ENCODE assay signal across 8 mouse cellular contexts in the genomic region with DNA sequence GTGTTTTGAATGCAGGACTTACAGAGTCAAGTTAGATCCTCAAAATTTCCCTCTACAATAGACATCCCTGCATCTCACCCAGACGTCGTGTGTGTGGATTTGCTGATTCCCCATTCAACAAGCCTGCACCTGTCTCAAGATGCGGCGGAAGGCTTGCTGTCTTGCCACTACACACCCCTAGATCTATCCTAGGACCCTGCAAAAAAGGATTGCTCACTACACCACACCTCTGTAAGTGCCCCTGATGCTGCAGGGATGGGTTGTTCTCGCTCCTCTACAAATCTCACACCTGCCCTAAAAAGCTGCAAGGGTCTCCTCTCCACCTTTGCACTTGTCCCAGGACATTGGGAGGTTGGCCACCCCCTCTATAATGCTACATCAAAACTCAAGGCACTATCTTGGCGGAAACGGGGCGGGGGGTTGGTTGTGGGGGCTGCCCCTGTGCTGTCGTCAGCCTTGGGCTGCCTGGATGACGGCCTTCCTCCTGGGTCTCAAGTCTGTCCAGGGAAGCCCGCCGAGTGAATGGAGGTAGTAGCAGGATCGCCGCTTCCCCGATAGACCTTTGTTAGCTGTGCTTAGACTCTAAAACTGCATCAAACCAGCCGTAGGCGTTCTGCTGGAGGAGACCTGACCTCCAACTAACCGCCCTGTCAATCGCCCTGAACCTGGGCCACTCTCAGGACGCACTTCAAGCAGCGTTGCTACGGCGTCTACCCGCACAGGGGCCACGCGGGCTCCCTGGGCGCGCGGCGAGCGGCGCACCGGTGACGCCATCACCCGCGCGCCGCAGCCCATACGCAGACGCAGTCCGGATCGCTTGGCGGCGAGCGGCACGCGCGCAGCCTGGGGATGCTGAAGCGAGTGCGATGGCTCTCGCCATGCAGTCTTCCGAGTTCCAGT. TPM values are rescaled to one million over a fixed set of nuclear protein-coding genes. Genes with fewer than 3 reads are reported as not detected.
A peak's percentile ranks its signal among the peaks of the same experiment; 100 is the strongest.
DNase-seq lines count a peak whose midpoint lies in the region; ATAC-seq lines count a peak whose summit lies in the region.

Gene Rrp1b, plus strand, starts transcription at position 492 of the 900 bp plus-strand sequence.
Gene Hsf2bp, minus strand, starts transcription at position 741 of the 900 bp plus-strand sequence.

- H3K27me3 ChIP-seq in embryonic facial prominence, embryonic 14.5 days (replicated peaks; ENCODE audit: control insufficient read depth, insufficient read depth, low read length) = no peaks in the 10 kb centered on the region
- no peaks in the 10 kb centered on the region for H3K27me3 ChIP-seq in heart, embryonic 10.5 days (ENCODE audit: insufficient read depth, poor library complexity, severe bottlenecking)
- no peaks in the 10 kb centered on the region for H3K27me3 ChIP-seq in kidney, embryonic 15.5 days
- H3K27me3 ChIP-seq in liver, embryonic 11.5 days (replicated peaks; ENCODE audit: control insufficient read depth, insufficient read depth, low read length) = no peaks in the 10 kb centered on the region
- H3K27me3 ChIP-seq in splenic B cell, adult 2 months (ENCODE audit: control insufficient read depth, insufficient read depth, low read length, poor library complexity, severe bottlenecking) = no peaks in the 10 kb centered on the region

- H3K4me2 ChIP-seq in embryonic facial prominence, embryonic 14.5 days (ENCODE audit: low read depth, low read length) = peak within 1 kb of the TSS; percentile 66
- peak within 1 kb of the TSS; percentile 75 for H3K4me2 ChIP-seq in kidney, embryonic 15.5 days
- H3K4me2 ChIP-seq in liver, embryonic 11.5 days = peak within 1 kb of the TSS; percentile 90

- H3K4me1 ChIP-seq in embryonic facial prominence, embryonic 14.5 days (ENCODE audit: control insufficient read depth, insufficient read depth, low read length) = peaks cover 13% of the 10 kb centered on the region
- H3K4me1 ChIP-seq in heart, embryonic 10.5 days = peaks cover 28% of the 10 kb centered on the region
- H3K4me1 ChIP-seq in kidney, embryonic 15.5 days = peaks cover 29% of the 10 kb centered on the region
- H3K4me1 ChIP-seq in liver, embryonic 11.5 days (replicated peaks; ENCODE audit: control insufficient read depth, insufficient read depth, low read length) = peaks cover 17% of the 10 kb centered on the region

- H3K36me3 ChIP-seq in embryonic facial prominence, embryonic 14.5 days (ENCODE audit: control insufficient read depth, insufficient read depth, low read length) = no peaks in the 10 kb centered on the region
- peaks cover 2% of the 10 kb centered on the region; the same call in 1 of the 2 replicates for H3K36me3 ChIP-seq in heart, embryonic 10.5 days
- peaks cover 9% of the 10 kb centered on the region; the same call in 1 of the 2 replicates for H3K36me3 ChIP-seq in kidney, embryonic 15.5 days
- H3K36me3 ChIP-seq in liver, embryonic 11.5 days (ENCODE audit: control insufficient read depth, insufficient read depth, low read length) = no peaks in the 10 kb centered on the region
- H3K36me3 ChIP-seq in splenic B cell, adult 2 months (ENCODE audit: control insufficient read depth, insufficient read depth, low read length, poor library complexity, severe bottlenecking) = no peaks in the 10 kb centered on the region

- peak within 1 kb of the TSS; percentile 68 for H3K4me3 ChIP-seq in embryonic facial prominence, embryonic 14.5 days (ENCODE audit: low read depth, low read length)
- peak within 1 kb of the TSS; percentile 93 for H3K4me3 ChIP-seq in heart, embryonic 10.5 days
- H3K4me3 ChIP-seq in kidney, embryonic 15.5 days (replicated peaks) = peak within 1 kb of the TSS; percentile 91
- peak within 1 kb of the TSS; percentile 93 for H3K4me3 ChIP-seq in liver, embryonic 11.5 days (ENCODE audit: low read depth, low read length)

- H3K27ac ChIP-seq in embryonic facial prominence, embryonic 14.5 days (replicated peaks; ENCODE audit: low read depth, low read length) = peak within 1 kb of the TSS; percentile 86
- peak within 1 kb of the TSS; percentile 93 for H3K27ac ChIP-seq in heart, embryonic 10.5 days
- peak within 1 kb of the TSS; percentile 84 for H3K27ac ChIP-seq in kidney, embryonic 15.5 days
- H3K27ac ChIP-seq in liver, embryonic 11.5 days (ENCODE audit: low read depth, low read length) = peak within 1 kb of the TSS; percentile 70

- 6% methylated on average over 35 of the region's 52 CpGs for WGBS in embryonic facial prominence, embryonic 14.5 days
- WGBS in heart, embryonic 10.5 days = 6% methylated on average over 52 of the region's 52 CpGs
- WGBS in kidney, embryonic 15.5 days = 5% methylated on average over 52 of the region's 52 CpGs
- WGBS in liver, embryonic 11.5 days = 5% methylated on average over 52 of the region's 52 CpGs

- ATAC-seq in embryonic facial prominence, embryonic 14.5 days (ENCODE audit: low read depth) = peak; percentile 95
- peak; percentile 96 for ATAC-seq in kidney, embryonic 15.5 days (replicated peaks; ENCODE audit: low FRiP score)
- ATAC-seq in liver, embryonic 11.5 days (replicated peaks; ENCODE audit: low FRiP score) = peak; percentile 91

- H3K9me3 ChIP-seq in embryonic facial prominence, embryonic 14.5 days (ENCODE audit: control insufficient read depth, low read length) = no peaks in the 10 kb centered on the region
- no peaks in the 10 kb centered on the region for H3K9me3 ChIP-seq in heart, embryonic 10.5 days
- no peaks in the 10 kb centered on the region for H3K9me3 ChIP-seq in kidney, embryonic 15.5 days (replicated peaks)
- no peaks in the 10 kb centered on the region for H3K9me3 ChIP-seq in liver, embryonic 11.5 days (ENCODE audit: control insufficient read depth, low read length)

- H3K9ac ChIP-seq in embryonic facial prominence, embryonic 14.5 days (ENCODE audit: low read depth, low read length) = peak within 1 kb of the TSS; percentile 78
- H3K9ac ChIP-seq in kidney, embryonic 15.5 days = peak within 1 kb of the TSS; percentile 90
- H3K9ac ChIP-seq in liver, embryonic 11.5 days (ENCODE audit: low read depth, low read length) = peak within 1 kb of the TSS; percentile 88

- DNase-seq in B cell, adult 2 months = peak; percentile 79 to 83
- peak; percentile 40 to 51 for DNase-seq in adrenal gland, postnatal 4 days (ENCODE audit: low spot score in 2 of 2)
- peak; percentile 91 for DNase-seq in embryonic facial prominence, embryonic 14.5 days (ENCODE audit: low spot score)
- peak; percentile 88 for DNase-seq in heart, embryonic 10.5 days (ENCODE audit: low spot score)
- peak; percentile 85 for DNase-seq in liver, embryonic 11.5 days (ENCODE audit: low spot score)
- peak; percentile 86 for DNase-seq in naive thymus-derived CD4-positive, alpha-beta T cell, adult 2 months (ENCODE audit: low read depth)
- DNase-seq in splenic B cell, adult 2 months (ENCODE audit: low read depth, low spot score) = peak; percentile 79

RNA-seq across cellular contexts. Expression of gene Rrp1b, which starts in this region (rescaled TPM):
- 10 to 100 TPM; 29.2 to 35.3 TPM for total RNA-seq in adrenal gland, postnatal 4 days (2021)
- 41.9 and 47.9 TPM in 2 replicates for polyA plus RNA-seq in embryonic facial prominence, embryonic 14.5 days (2014; fragmentation: Nextera tagmentation; extraction: Ambion mirVana)
- 51.2 and 76.6 TPM in 2 replicates for polyA plus RNA-seq in heart, embryonic 10.5 days (2016; fragmentation: Nextera tagmentation; extraction: Ambion mirVana)
- 71.0 and 73.6 TPM in 2 replicates for polyA plus RNA-seq in kidney, embryonic 15.5 days (2015; fragmentation: Nextera tagmentation; extraction: Ambion mirVana)
- polyA plus RNA-seq in liver, embryonic 11.5 days (2014; fragmentation: Nextera tagmentation; extraction: Ambion mirVana) = 72.7 and 75.2 TPM in 2 replicates

RNA-seq across cellular contexts. Expression of gene Hsf2bp, which starts in this region (rescaled TPM):
- total RNA-seq in adrenal gland, postnatal 4 days (2021) = 1 to 10 TPM; 1.9 TPM
- polyA plus RNA-seq in embryonic facial prominence, embryonic 14.5 days (2014; fragmentation: Nextera tagmentation; extraction: Ambion mirVana) = 1.2 and 1.3 TPM in 2 replicates
- 0.57 and 0.62 TPM in 2 replicates for polyA plus RNA-seq in heart, embryonic 10.5 days (2016; fragmentation: Nextera tagmentation; extraction: Ambion mirVana)
- 0.70 and 0.73 TPM in 2 replicates for polyA plus RNA-seq in kidney, embryonic 15.5 days (2015; fragmentation: Nextera tagmentation; extraction: Ambion mirVana)
- 0.40 and 0.64 TPM in 2 replicates for polyA plus RNA-seq in liver, embryonic 11.5 days (2014; fragmentation: Nextera tagmentation; extraction: Ambion mirVana)

Comparison
In these comparisons a context has a peak if more than half of its experiments do, and no peak if none do; other contexts are left out.
1. Peak in every context shown above with its lines: DNase-seq, ATAC-seq, H3K4me3 ChIP-seq and H3K27ac ChIP-seq.